Mouse (Mus musculus) heart, adult 2 months (tissue): ENCODE measurements around the gene Snx12. TPM values are rescaled to one million over a fixed set of nuclear protein-coding genes. Genes with fewer than 3 reads are reported as not detected.

Experiments used
- DNase-seq, 2 experiments: peaks; one replicate each; pipeline ENCODE4 v3.0.0; 2021
- H3K27ac ChIP-seq: fragments of 200-600 bp; 2 replicates; pipeline ENCODE4 v1.8.1; 2022
- H3K27me3 ChIP-seq: fragments of 200-500 bp; 2 replicates; pipeline ENCODE4 v1.6.1; 2012; ENCODE audit warnings: mild to moderate bottlenecking, low read length, inconsistent platforms, mixed read lengths; ENCODE audit not compliant: control insufficient read depth, insufficient read depth
- H3K36me3 ChIP-seq: fragments of 200-500 bp; 2 replicates; pipeline ENCODE4 v1.6.1; 2012; ENCODE audit warnings: low read length, inconsistent platforms; ENCODE audit not compliant: control insufficient read depth, insufficient read depth
- H3K4me1 ChIP-seq: fragments of 200-500 bp; 2 replicates; pipeline ENCODE4 v1.6.1; 2011; ENCODE audit warnings: low read length; ENCODE audit not compliant: control insufficient read depth, insufficient read depth
- H3K4me3 ChIP-seq: fragments of 200-600 bp; 2 replicates; pipeline ENCODE4 v1.8.1; 2022
- H3K79me2 ChIP-seq: fragments of 200-500 bp; replicated peaks from 2 replicates; pipeline ENCODE4 v1.6.1; 2012; ENCODE audit warnings: mild to moderate bottlenecking, inconsistent platforms, low read length, moderate library complexity, mixed read lengths; ENCODE audit not compliant: control insufficient read depth, insufficient read depth
- H3K9ac ChIP-seq: fragments of 200-500 bp; 2 replicates; pipeline ENCODE4 v1.6.1; 2012; ENCODE audit warnings: low read depth, mild to moderate bottlenecking, control low read depth, inconsistent platforms, low read length, mixed read lengths
- CTCF ChIP-seq: fragments of 200-600 bp; IDR thresholded peaks from 2 replicates; pipeline ENCODE4 v1.8.1; 2022; ENCODE audit warnings: antibody characterized with exemption, mild to moderate bottlenecking, moderate library complexity
- EP300 ChIP-seq: fragments of 200-500 bp; IDR thresholded peaks from 2 replicates; pipeline ENCODE4 v1.6.1; 2011; ENCODE audit warnings: low read depth, low read length, control low read depth; ENCODE audit not compliant: insufficient read depth
- POLR2A ChIP-seq: fragments of 200-500 bp; IDR thresholded peaks from 2 replicates; pipeline ENCODE4 v1.6.1; 2011; ENCODE audit warnings: mild to moderate bottlenecking, low read depth, low read length, control low read depth; ENCODE audit not compliant: insufficient read depth
- WGBS: fragments of 180-500 bp; shearing (Covaris S2); methylation state at CpG from one replicate; pipeline ENCODE4 v1.1.7; 2018; 5-methylcytosine and 5-hydroxymethylcytosine counted together
- intact Hi-C: fragments of 180-260 bp; cut with DNase I; formaldehyde crosslinking; loops from one replicate; pipeline ENCODE4 v1.15.1; 2025
- polyA plus RNA-seq: library from polyadenylated mRNA; depleted of rRNA; stranded (reverse); fragments of >200 nt; gene quantifications from 2 replicates; pipeline ENCODE4 v1.2.3, GENCODE M21; 2012; rRNA removed
- total RNA-seq, 2 experiments: library from RNA; stranded (reverse); gene quantifications; 2 replicates each; pipeline ENCODE4 v1.2.3; 2021

Gene Snx12
- total and polyA plus RNA-seq, 3 experiments = 16.6 to 37.3 (median 36.0) TPM

DNA sequence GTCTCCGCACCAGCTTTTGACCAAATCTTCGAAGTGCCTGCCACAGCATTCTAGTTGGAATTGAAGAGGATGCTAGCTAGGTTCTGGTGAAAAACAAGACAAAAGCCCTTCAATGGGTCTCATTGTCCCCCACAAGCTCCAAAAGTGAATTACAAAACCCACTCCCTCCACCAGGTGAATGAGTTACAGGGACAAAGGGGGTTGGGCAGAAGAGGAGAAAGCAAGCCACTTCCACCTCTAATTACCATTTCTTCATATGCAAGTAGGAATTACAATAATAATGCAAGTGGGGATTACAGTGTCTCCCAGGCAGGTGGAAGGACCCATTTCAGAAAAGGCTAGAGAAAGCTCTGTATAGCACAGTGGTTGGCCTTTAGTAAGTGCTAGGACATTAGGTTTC, 138.2 kb downstream of the Snx12 start:
- Histone ChIP-seq H3K4me1 (no peaks in the 10 kb centered on the region), H3K27ac (no peak overlapping the region), H3K79me2 (no peaks in the 10 kb centered on the region), H3K27me3 (no peaks in the 10 kb centered on the region), H3K36me3 (no peaks in the 10 kb centered on the region), H3K4me3 (no peak overlapping the region), H3K9ac (no peak overlapping the region)
- no peak for DNase-seq
- intact Hi-C loops = no loop called here
- 74% methylated on average over 2 of the region's 2 CpGs for WGBS
- TF ChIP-seq EP300 (no peak), POLR2A (no peak), CTCF (no peak)

DNA sequence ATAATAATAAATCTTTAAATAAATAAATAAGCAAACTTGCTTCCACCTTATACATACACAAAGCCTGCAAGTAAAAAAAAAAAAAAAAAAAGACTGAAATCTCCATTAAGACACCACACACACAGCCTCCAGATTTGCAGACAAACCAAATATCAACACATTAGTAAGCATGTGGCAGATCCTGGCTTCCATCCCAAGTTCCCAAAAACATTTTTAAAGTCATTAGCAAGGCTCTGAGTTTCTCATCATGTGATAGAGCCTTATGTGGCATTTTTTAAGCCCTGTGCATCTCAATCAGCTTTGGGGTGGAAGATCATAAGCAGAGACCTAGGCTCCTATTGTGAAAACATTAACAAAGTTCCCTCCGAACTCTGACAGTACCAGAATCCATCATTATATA, 157.1 kb downstream of the Snx12 start:
- Histone ChIP-seq H3K4me3 (no peak overlapping the region), H3K27ac (no peak overlapping the region), H3K4me1 (no peaks in the 10 kb centered on the region), H3K27me3 (no peaks in the 10 kb centered on the region), H3K9ac (no peak overlapping the region), H3K36me3 (no peaks in the 10 kb centered on the region), H3K79me2 (no peaks in the 10 kb centered on the region)
- 82% methylated on average over 1 of the region's 1 CpGs for WGBS
- intact Hi-C loops = no loop called here
- TF ChIP-seq CTCF (no peak), POLR2A (no peak), EP300 (no peak)
- no peak for DNase-seq

DNA sequence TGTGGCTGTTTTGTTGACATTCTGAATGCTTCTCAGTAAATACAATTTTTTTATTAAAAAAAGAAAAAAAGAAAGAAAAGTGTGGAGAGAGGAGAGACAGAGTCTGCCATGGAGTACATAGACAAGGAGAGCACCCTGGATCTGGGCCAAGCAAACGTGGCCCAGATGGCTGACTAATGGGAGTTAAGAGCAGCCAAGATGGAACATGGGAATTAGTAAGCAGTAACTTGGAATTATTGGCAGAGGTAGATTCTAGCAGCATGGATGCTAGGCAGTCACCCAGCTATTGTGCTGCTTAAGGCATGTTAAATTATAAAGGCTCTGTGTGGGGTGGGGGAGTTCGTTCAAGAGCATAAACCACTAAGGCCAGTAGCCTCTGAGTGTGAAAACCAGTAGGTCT, 158.9 kb downstream of the Snx12 start:
- no peaks in the 10 kb centered on the region for H3K27me3 ChIP-seq
- H3K4me3 ChIP-seq = no peak overlapping the region
- H3K9ac ChIP-seq = no peak overlapping the region
- DNase-seq = no peak
- 43% methylated on average over 2 of the region's 2 CpGs for WGBS
- H3K4me1 ChIP-seq = no peaks in the 10 kb centered on the region
- no peaks in the 10 kb centered on the region for H3K79me2 ChIP-seq
- TF ChIP-seq EP300 (no peak), POLR2A (no peak), CTCF (no peak)
- no peak overlapping the region for H3K27ac ChIP-seq
- intact Hi-C loops = no loop called here
- no peaks in the 10 kb centered on the region for H3K36me3 ChIP-seq

DNA sequence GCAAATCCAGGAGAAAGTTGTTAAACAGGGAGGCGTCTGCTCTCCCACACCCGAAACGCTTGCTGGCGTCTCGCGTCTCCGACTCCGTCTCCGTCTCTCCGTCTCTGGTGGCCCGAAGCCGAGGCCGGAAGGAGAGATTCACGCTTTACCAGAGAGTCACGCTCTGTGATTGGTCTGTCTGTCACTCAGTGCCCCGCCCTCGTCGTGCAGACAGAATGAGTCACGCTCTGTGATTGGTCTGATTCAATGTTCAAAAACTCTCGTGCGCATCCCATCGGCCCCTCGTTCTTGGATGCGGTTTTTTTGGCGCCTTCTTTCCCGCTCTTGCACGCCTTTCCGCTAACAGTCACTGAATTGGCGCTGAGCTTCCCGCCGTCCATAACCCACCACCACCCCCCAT, 162.8 kb downstream of the Snx12 start, which contains the start of gene Tex11:
Tex11 (minus strand) TSS at position 127 of the 400 bp plus-strand sequence.
- no peak for DNase-seq
- 85% methylated on average over 31 of the region's 31 CpGs for WGBS
- intact Hi-C loops = no loop called here
- H3K4me1 ChIP-seq = no peaks in the 10 kb centered on the region
- no peaks in the 10 kb centered on the region for H3K36me3 ChIP-seq
- TF ChIP-seq EP300 = no peak
- TF ChIP-seq POLR2A = no peak
- no peak for TF ChIP-seq CTCF
- H3K9ac ChIP-seq = no peak within 1 kb of the TSS
- no peaks in the 10 kb centered on the region for H3K79me2 ChIP-seq
- H3K4me3 ChIP-seq = no peak within 1 kb of the TSS
- no peaks in the 10 kb centered on the region for H3K27me3 ChIP-seq
- H3K27ac ChIP-seq = no peak within 1 kb of the TSS

Other genes with a start within 250 kb of the Snx12 start
- under 1 TPM in 1 of 2 experiments, not detected in 1; 0.34 TPM for gene Tex11, start 162.9 kb downstream of the Snx12 start, total RNA-seq
- 0.10 TPM in 1 of 2 replicates, not detected in the other for gene Tex11, start 162.9 kb downstream of the Snx12 start, polyA plus RNA-seq
- not detected for gene Slc7a3, start 136.5 kb downstream of the Snx12 start, total RNA-seq
- 0.18 and 0.68 TPM in 2 replicates for gene Slc7a3, start 136.5 kb downstream of the Snx12 start, polyA plus RNA-seq
- 10 to 100 TPM; 57.7 to 65.2 TPM for gene Foxo4, start 32.0 kb upstream of the Snx12 start, total RNA-seq
- 39.4 and 49.8 TPM in 2 replicates for gene Foxo4, start 32.0 kb upstream of the Snx12 start, polyA plus RNA-seq
- not detected for gene Gm614, start 41.4 kb upstream of the Snx12 start, total RNA-seq
- 0.41 TPM in 1 of 2 replicates, not detected in the other for gene Gm614, start 41.4 kb upstream of the Snx12 start, polyA plus RNA-seq
- gene Il2rg, start 45.7 kb upstream of the Snx12 start, total RNA-seq = 1 to 10 TPM; 7.9 to 9.8 TPM
- gene Il2rg, start 45.7 kb upstream of the Snx12 start, polyA plus RNA-seq = 15.8 and 19.2 TPM in 2 replicates
- gene Gm20489, start 46.5 kb upstream of the Snx12 start, total RNA-seq = under 1 TPM in 1 of 2 experiments, not detected in 1; 0.31 TPM
- not detected in 2 replicates for gene Gm20489, start 46.5 kb upstream of the Snx12 start, polyA plus RNA-seq
- 10 to 100 TPM; 20.2 to 21.2 TPM for gene Med12, start 51.5 kb upstream of the Snx12 start, total RNA-seq
- 61.9 and 76.3 TPM in 2 replicates for gene Med12, start 51.5 kb upstream of the Snx12 start, polyA plus RNA-seq
- gene Nlgn3, start 76.6 kb upstream of the Snx12 start, total RNA-seq = 1 to 10 TPM in 1 of 2 experiments, under 1 TPM in 1; 0.42 to 1.0 TPM
- 0.20 and 1.1 TPM in 2 replicates for gene Nlgn3, start 76.6 kb upstream of the Snx12 start, polyA plus RNA-seq
- gene Gjb1, start 153.8 kb upstream of the Snx12 start, total RNA-seq = not detected
- 0.12 and 0.56 TPM in 2 replicates for gene Gjb1, start 153.8 kb upstream of the Snx12 start, polyA plus RNA-seq
- 10 to 100 TPM; 13.3 to 15.9 TPM for gene Zmym3, start 198.3 kb upstream of the Snx12 start, total RNA-seq
- gene Zmym3, start 198.3 kb upstream of the Snx12 start, polyA plus RNA-seq = 18.7 and 36.5 TPM in 2 replicates
- gene Nono, start 206.8 kb upstream of the Snx12 start, total RNA-seq = 10 to 100 TPM; 57.6 to 70.9 TPM
- 46.7 and 83.4 TPM in 2 replicates for gene Nono, start 206.8 kb upstream of the Snx12 start, polyA plus RNA-seq
- 100 to 1,000 TPM; 157 to 183 TPM for gene Itgb1bp2, start 226.5 kb upstream of the Snx12 start, total RNA-seq
- 194 and 335 TPM in 2 replicates for gene Itgb1bp2, start 226.5 kb upstream of the Snx12 start, polyA plus RNA-seq